Mouse (Mus musculus) neural tube, embryonic 12.5 days (tissue): ENCODE results near the gene Iqschfp. TPM values are rescaled to one million over a fixed set of nuclear protein-coding genes. Genes with fewer than 3 reads are reported as not detected.
A peak's percentile ranks its signal among the peaks of the same experiment; 100 is the strongest.

ENCODE experiments used
- ATAC-seq: fragments of 200-750 bp; cut with Nextera tagmentation; 2 replicates; pipeline ENCODE4 v1.8.0; 2017; ENCODE audit warnings: low read depth, mild to moderate bottlenecking, moderate TSS enrichment, moderate library complexity; ENCODE audit not compliant: low FRiP score
- H3K27ac ChIP-seq: fragments of 300-500 bp; sonication (generic); 2 replicates; pipeline ENCODE4 v1.5.1; 2016
- H3K27me3 ChIP-seq: fragments of 300-500 bp; sonication (generic); replicated peaks from 2 replicates; pipeline ENCODE4 v1.6.1; 2016; ENCODE audit warnings: mild to moderate bottlenecking
- H3K36me3 ChIP-seq: fragments of 300-500 bp; sonication (generic); 2 replicates; pipeline ENCODE4 v1.6.1; 2016; ENCODE audit warnings: mild to moderate bottlenecking
- H3K4me1 ChIP-seq: fragments of 300-500 bp; sonication (generic); 2 replicates; pipeline ENCODE4 v1.6.1; 2016
- H3K4me2 ChIP-seq: fragments of 300-500 bp; sonication (generic); replicated peaks from 2 replicates; pipeline ENCODE4 v1.6.1; 2016; ENCODE audit warnings: mild to moderate bottlenecking
- H3K4me3 ChIP-seq: fragments of 300-500 bp; sonication (generic); 2 replicates; pipeline ENCODE4 v1.5.1; 2016
- H3K9ac ChIP-seq: fragments of 300-500 bp; sonication (generic); 2 replicates; pipeline ENCODE4 v1.6.1; 2016; ENCODE audit warnings: mild to moderate bottlenecking
- H3K9me3 ChIP-seq: fragments of 300-500 bp; sonication (generic); 2 replicates; pipeline ENCODE4 v1.6.1; 2016; ENCODE audit warnings: mild to moderate bottlenecking
- WGBS: fragments of 180-500 bp; shearing (Covaris S2); methylation state at CpG from one replicate; pipeline ENCODE4 v1.1.7; 2016; 5-methylcytosine and 5-hydroxymethylcytosine counted together
- polyA plus RNA-seq: library from polyadenylated mRNA; unstranded; fragments of >200 nt; fragmentation: Nextera tagmentation; extraction: Ambion mirVana; gene quantifications from 2 replicates; pipeline ENCODE4 v1.2.1, GENCODE M21; 2016

Iqschfp gene
- polyA plus RNA-seq, result 1.3 and 2.6 TPM in 2 replicates

DNA sequence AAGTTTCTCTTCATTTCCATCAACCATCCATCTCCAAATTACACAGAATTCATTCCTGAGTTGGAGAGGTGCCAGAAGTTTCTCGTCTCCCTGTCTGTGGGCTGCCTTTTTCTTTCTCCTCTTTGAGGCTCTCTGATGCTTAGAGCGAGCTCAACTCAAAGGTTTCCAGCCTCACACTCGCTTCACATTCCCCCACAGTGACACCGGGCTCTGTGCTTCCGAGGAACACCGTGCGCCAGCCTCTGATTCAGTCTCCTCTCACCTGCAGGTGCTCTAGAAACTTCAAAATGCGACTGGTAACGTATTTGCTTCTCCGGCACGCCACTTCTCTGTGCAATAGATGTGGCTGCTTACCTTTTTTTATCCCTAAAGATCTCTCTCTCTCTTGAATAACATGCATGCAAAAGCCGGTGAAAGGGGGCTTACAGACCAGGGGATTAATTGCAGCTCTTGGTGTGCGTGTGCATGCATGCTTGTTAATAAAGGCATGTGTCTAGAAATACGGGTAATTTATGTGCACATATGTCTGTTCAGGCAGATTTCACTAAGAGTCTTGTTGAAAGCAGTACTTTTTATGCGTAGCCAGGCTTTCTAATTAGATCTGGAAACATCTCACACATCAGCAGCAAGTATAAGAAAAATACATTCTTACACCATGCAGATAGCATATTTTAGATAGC, at the start of gene Iqschfp, which contains the start of gene Iqcj:
Gene Iqschfp, plus strand, starts transcription at position 207 of the 680 bp plus-strand sequence.
Gene Iqcj, plus strand, starts transcription at position 195 of the 680 bp plus-strand sequence.
- peak within 1 kb of the TSS; percentile 46 for H3K4me2 ChIP-seq
- H3K36me3 ChIP-seq, result no peaks in the 10 kb centered on the region
- H3K9ac ChIP-seq, result no peak within 1 kb of the TSS
- 33% methylated on average over 15 of the region's 15 CpGs for WGBS
- no peak within 1 kb of the TSS for H3K4me3 ChIP-seq
- H3K27ac ChIP-seq, result 0 out of 2 replicates have a peak within 1 kb of the TSS, but pooled peaks have one; percentile 27
- 0 out of 2 replicates have a peak, but pooled peaks have one; percentile 25 for ATAC-seq
- no peaks in the 10 kb centered on the region for H3K9me3 ChIP-seq
- no peaks in the 10 kb centered on the region for H3K27me3 ChIP-seq
- H3K4me1 ChIP-seq, result peaks cover 10% of the 10 kb centered on the region; the same call in 1 of the 2 replicates

DNA sequence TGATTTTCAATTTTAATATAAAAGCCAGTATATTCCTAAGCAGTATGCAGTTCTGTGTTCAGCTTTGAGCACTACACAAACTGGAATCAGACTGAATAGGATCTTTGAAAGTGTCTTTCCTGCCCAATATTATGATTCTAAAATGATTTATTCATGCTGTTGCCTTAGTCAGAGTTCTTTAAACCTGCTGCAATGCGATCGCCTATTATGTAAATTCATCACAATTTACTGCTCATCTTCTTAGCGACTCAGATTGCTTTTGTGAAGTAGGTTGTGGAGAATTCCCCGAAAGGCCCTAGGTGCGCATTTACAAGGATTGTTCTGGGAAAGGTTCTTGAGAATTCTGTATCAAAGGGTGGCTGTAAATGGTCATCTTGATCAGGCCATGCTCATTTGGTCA, 39.6 kb upstream of the Iqschfp start:
- no peak overlapping the region for H3K4me3 ChIP-seq
- H3K27me3 ChIP-seq, result no peaks in the 10 kb centered on the region
- H3K27ac ChIP-seq, result no peak overlapping the region
- H3K4me1 ChIP-seq, result no peaks in the 10 kb centered on the region
- no peak for ATAC-seq
- no peaks in the 10 kb centered on the region for H3K36me3 ChIP-seq
- no peaks in the 10 kb centered on the region for H3K9me3 ChIP-seq
- H3K4me2 ChIP-seq, result no peak overlapping the region
- WGBS, result 81% methylated on average over 5 of the region's 5 CpGs
- H3K9ac ChIP-seq, result no peak overlapping the region

DNA sequence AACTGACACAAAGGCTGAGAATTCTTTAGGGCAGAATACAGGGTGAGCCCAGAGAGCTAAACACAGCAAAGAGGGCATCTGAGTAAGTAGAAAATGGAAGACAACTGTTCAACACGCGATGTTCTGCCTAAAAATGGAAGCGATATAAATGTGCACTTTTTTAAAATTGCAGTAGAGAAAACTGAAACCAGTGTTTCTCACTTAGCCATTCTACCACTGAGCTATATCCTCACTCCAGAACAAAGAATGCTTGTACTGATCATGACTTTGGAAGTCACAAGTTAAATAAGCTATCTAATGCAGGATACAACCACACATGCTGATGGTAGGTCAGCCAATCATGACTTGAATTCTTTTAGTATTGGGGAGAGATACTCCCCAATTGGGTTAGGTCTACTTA, 30.5 kb upstream of the Iqschfp start:
- WGBS, result 82% methylated on average over 3 of the region's 3 CpGs
- H3K4me2 ChIP-seq, result no peak overlapping the region
- H3K36me3 ChIP-seq, result no peaks in the 10 kb centered on the region
- no peaks in the 10 kb centered on the region for H3K9me3 ChIP-seq
- no peaks in the 10 kb centered on the region for H3K4me1 ChIP-seq
- no peak overlapping the region for H3K27ac ChIP-seq
- H3K9ac ChIP-seq, result no peak overlapping the region
- no peak overlapping the region for H3K4me3 ChIP-seq
- H3K27me3 ChIP-seq, result no peaks in the 10 kb centered on the region
- no peak for ATAC-seq

DNA sequence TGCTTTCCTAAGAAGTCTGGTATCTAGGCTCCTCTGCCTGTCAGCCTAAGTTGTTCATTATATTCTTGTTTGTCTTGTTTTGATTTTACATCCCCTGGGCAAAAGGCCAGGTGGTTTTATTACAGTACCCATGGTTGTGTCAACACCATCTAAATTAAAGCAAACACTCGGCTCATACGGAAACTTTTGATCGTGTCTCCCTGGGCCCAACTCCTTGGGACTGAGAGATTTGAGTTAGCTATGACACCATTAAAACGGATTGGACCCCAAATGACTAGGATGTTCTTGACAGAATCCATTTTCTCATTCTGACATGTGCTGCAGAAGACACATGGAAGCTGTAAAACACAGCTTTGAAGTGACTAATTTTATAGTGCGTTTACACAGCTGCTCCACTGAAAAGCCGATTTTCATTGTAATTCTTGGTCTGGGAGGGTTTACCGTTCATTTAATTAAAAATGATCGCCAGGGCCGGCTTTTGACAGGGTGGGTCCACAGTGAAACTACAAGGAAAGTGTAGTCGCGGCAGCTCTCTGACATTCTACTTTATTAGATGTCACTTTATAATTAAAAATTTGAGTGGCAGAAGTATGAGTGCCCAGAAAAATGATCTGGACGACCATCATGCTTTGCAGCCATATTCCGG, 24.5 kb upstream of the Iqschfp start:
- WGBS, result 63% methylated on average over 13 of the region's 13 CpGs
- Histone ChIP-seq H3K4me1 (no peaks in the 10 kb centered on the region), H3K4me3 (no peak overlapping the region), H3K9ac (no peak overlapping the region), H3K27ac (no peak overlapping the region), H3K4me2 (no peak overlapping the region), H3K27me3 (no peaks in the 10 kb centered on the region), H3K36me3 (no peaks in the 10 kb centered on the region), H3K9me3 (no peaks in the 10 kb centered on the region)
- ATAC-seq, result no peak

DNA sequence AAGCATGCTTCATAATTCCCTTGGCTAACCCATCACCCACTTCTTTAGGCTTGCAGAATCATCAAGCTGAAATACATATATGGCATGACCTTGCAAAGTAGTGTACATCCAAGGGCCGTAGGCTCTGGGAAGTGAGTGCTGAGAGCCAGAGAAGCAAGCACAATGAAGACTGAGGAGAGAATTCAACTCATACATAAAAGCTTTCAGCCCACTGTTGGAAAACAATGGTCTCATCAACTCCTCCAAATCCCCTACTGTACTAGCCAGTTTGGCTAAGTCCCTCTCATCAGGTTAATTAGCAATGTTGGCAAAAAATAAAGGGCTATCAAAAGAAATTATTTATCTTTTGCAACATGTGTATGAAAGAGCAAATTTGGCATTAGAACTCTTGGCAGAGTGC, 22.6 kb upstream of the Iqschfp start:
- WGBS, result 78% methylated on average over 1 of the region's 1 CpGs
- ATAC-seq, result no peak
- Histone ChIP-seq H3K9ac (no peak overlapping the region), H3K27ac (no peak overlapping the region), H3K4me3 (no peak overlapping the region), H3K9me3 (no peaks in the 10 kb centered on the region), H3K4me2 (no peak overlapping the region), H3K36me3 (no peaks in the 10 kb centered on the region), H3K27me3 (no peaks in the 10 kb centered on the region), H3K4me1 (no peaks in the 10 kb centered on the region)

DNA sequence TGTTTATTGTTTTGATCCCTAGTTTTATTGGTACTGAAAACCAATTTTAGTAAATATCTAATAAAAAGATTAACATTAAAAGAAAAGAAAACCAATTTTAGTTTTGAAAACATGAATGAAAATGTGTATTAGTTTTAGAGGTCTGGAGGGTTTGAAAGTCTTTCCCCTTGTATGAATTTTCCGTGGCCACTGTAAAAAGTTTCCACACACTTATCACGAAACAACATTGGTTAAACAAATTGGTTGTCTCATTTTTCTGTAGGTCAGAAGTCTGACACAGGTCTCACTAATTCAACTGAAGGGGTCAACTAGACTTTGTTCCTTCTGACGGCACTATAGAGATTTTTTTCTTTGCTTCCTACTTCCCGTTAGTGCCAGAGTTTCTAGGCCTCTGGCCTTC, 14.8 kb upstream of the Iqschfp start:
- H3K4me2 ChIP-seq, result no peak overlapping the region
- H3K27ac ChIP-seq, result no peak overlapping the region
- 73% methylated on average over 4 of the region's 4 CpGs for WGBS
- H3K4me3 ChIP-seq, result no peak overlapping the region
- no peaks in the 10 kb centered on the region for H3K9me3 ChIP-seq
- no peaks in the 10 kb centered on the region for H3K27me3 ChIP-seq
- H3K4me1 ChIP-seq, result no peaks in the 10 kb centered on the region
- H3K9ac ChIP-seq, result no peak overlapping the region
- H3K36me3 ChIP-seq, result no peaks in the 10 kb centered on the region
- ATAC-seq, result no peak

DNA sequence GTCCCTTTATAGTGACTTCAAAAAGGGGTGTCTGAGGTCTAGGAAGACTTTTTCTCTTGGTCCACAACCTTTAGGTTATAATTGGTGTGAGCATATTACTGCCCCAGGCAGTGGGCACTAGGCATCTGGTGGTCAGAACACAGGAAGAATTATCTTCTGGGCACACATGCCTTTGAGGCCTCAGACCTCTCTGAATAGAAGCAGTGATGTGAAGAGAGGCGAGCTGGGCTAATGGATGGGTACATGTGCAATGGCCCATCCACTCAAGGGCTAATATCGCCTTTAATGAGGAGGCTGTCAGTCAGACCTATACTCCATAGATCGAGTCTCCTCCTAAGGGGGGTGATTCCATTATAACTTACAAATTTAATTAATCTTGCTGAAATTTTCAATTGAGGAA, 7.7 kb upstream of the Iqschfp start:
- Histone ChIP-seq H3K27me3 (no peaks in the 10 kb centered on the region), H3K36me3 (no peaks in the 10 kb centered on the region), H3K9me3 (no peaks in the 10 kb centered on the region), H3K4me3 (no peak overlapping the region), H3K4me1 (no peaks in the 10 kb centered on the region), H3K4me2 (no peak overlapping the region), H3K9ac (no peak overlapping the region), H3K27ac (no peak overlapping the region)
- ATAC-seq, result no peak
- 52% methylated on average over 3 of the region's 3 CpGs for WGBS

DNA sequence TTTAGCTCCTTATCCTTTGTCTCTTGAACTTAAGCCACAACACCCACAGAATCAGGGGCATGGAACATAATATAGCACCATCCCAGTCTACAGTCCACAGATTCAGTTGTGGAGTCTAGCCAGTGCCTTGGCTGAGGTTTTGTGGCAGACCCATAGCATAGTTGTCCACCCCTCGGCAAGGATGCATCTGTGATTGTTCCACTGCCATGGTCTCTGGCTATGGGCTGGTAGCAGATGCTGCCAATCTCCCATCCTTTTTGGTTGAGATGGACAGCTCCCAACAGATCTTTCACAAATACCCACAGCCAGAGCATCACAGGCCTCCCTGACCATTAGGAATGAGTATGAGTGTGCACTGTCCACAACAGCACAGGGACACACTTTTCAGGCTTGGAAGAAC, 5.9 kb upstream of the Iqschfp start:
- H3K4me2 ChIP-seq, result no peak overlapping the region
- no peak overlapping the region for H3K9ac ChIP-seq
- 78% methylated on average over 1 of the region's 1 CpGs for WGBS
- no peaks in the 10 kb centered on the region for H3K36me3 ChIP-seq
- H3K27ac ChIP-seq, result no peak overlapping the region
- H3K9me3 ChIP-seq, result no peaks in the 10 kb centered on the region
- H3K4me3 ChIP-seq, result no peak overlapping the region
- H3K4me1 ChIP-seq, result no peaks in the 10 kb centered on the region
- no peak for ATAC-seq
- no peaks in the 10 kb centered on the region for H3K27me3 ChIP-seq

DNA sequence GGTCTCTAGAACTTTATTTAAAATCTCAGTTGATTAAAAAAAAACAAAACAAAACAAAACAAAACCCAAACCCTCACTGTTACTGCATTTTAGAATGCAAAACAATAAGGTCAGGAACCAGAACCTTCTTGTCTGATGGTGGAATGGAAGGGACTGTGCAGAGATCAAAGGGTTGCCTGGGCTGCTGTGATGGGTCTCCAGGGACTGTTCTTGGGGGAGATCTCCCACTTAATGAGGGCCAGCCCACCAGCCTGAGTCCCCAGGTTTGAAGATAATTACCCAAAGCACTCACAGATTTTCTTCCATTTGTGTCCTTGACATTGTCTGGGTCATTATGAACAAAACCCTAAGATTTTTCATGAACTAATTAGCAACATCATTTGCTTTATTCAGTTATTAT, 4.8 kb upstream of the Iqschfp start:
- Histone ChIP-seq H3K9ac (no peak overlapping the region), H3K36me3 (no peaks in the 10 kb centered on the region), H3K9me3 (no peaks in the 10 kb centered on the region), H3K4me2 (no peak overlapping the region), H3K27me3 (no peaks in the 10 kb centered on the region), H3K27ac (no peak overlapping the region), H3K4me3 (no peak overlapping the region), H3K4me1 (peaks cover 5% of the 10 kb centered on the region; the same call in 1 of the 2 replicates)
- no peak for ATAC-seq

DNA sequence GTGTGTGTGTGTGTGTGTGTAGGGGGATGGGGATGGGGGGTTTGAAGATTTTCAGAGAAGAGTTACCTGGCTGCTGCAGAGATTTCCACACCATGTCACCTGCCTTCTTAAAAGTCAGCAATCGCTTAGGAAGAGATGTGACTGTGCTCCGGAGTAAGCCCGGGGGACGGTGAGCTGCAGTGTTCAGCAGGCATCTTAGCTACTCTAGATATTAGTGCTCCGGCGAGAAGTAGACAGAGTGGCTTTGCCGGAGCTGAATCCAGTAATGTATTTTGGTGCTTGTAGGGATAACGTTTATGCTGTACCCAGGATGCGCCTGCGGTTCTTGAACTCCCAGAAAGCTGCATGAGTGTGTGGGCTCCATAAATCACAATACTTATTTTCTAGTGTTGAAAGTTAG, 736 bp downstream of the Iqschfp start:
- Histone ChIP-seq H3K27ac (no peak overlapping the region), H3K4me1 (peaks cover 10% of the 10 kb centered on the region; the same call in 1 of the 2 replicates), H3K4me2 (peak overlapping the region; percentile 46), H3K9me3 (no peaks in the 10 kb centered on the region), H3K4me3 (no peak overlapping the region), H3K9ac (no peak overlapping the region), H3K36me3 (no peaks in the 10 kb centered on the region), H3K27me3 (no peaks in the 10 kb centered on the region)
- peak; percentile 25 for ATAC-seq
- 65% methylated on average over 10 of the region's 10 CpGs for WGBS

DNA sequence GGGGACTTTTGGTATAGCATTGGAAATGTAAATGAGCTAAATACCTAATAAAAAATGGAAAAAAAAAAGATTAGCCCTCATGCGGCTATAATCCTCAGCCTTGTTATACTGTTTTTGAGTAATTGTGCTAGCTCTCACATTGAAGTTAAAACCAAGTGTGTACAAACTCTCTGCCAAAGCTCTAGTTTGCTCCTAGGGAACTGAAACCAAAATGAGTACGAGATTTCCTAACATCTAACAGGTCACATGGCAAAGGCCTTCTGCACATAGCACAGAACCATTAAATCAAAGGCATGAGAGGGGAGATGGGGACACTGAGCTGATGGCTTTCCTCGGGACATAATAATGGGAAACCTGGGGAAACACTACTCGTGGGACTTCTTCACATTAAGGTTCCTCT, 10.5 kb downstream of the Iqschfp start:
- Histone ChIP-seq H3K4me3 (no peak overlapping the region), H3K9ac (no peak overlapping the region), H3K4me1 (no peaks in the 10 kb centered on the region), H3K9me3 (no peaks in the 10 kb centered on the region), H3K27me3 (no peaks in the 10 kb centered on the region), H3K36me3 (no peaks in the 10 kb centered on the region), H3K4me2 (no peak overlapping the region), H3K27ac (no peak overlapping the region)
- no peak for ATAC-seq
- 79% methylated on average over 4 of the region's 4 CpGs for WGBS

DNA sequence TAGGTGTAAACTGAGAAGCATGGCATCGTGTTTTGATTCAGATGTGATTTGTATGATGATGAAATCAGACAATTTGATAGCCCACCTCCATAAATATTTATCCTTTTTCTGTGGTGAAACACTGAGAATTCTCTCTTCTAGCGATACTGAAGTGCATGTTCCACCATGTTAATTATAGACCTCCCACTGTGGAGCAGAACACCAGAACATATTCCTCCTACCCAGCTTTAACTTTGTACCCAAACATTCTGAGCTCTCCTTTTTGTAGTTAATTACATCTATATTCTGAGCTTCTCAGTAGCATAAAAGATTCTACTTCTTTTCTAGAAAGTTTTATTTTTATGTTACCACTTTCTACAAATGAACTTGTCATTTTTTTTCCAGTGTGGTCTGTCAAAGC, 16.6 kb downstream of the Iqschfp start:
- no peak for ATAC-seq
- Histone ChIP-seq H3K4me1 (no peaks in the 10 kb centered on the region), H3K4me2 (no peak overlapping the region), H3K9ac (no peak overlapping the region), H3K4me3 (no peak overlapping the region), H3K27ac (no peak overlapping the region), H3K36me3 (no peaks in the 10 kb centered on the region), H3K27me3 (no peaks in the 10 kb centered on the region), H3K9me3 (no peaks in the 10 kb centered on the region)
- 81% methylated on average over 2 of the region's 2 CpGs for WGBS

DNA sequence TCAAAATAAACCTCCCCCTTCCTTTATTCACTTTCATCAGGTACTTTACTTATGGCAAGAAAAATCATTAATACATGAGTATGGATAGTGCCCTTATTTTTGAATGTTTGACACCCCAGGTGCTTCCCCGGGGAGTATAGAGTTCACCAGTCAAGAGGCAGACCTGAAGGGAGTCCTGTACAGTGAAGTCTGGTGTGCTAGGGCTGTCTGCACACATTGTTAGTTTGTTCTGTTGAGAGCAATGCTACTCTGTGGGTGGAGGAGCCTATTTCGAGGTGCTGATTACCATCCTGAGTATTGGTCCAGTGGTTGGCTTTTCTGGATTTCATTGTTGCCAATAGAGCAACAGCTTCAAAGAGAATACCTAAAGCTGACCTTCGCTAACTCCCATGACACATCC, 26.1 kb downstream of the Iqschfp start:
- Histone ChIP-seq H3K4me1 (no peaks in the 10 kb centered on the region), H3K36me3 (no peaks in the 10 kb centered on the region), H3K27me3 (no peaks in the 10 kb centered on the region), H3K9me3 (no peaks in the 10 kb centered on the region), H3K9ac (no peak overlapping the region), H3K4me2 (no peak overlapping the region), H3K4me3 (no peak overlapping the region), H3K27ac (no peak overlapping the region)
- WGBS, result 97% methylated on average over 3 of the region's 3 CpGs
- ATAC-seq, result no peak
